Mouse (Mus musculus) intestine, embryonic 14.5 days (tissue): ENCODE results near the gene Lmod3. TPM values are rescaled to one million over a fixed set of nuclear protein-coding genes. Genes with fewer than 3 reads are reported as not detected.

Source experiments
- ATAC-seq: fragments of 200-750 bp; cut with Nextera tagmentation; replicated peaks from 2 replicates; pipeline ENCODE4 v1.8.0; 2017; ENCODE audit warnings: low read depth, moderate number of reproducible peaks, moderate TSS enrichment, moderate library complexity; ENCODE audit not compliant: low FRiP score, low TSS enrichment
- DNase-seq: peaks from one replicate; pipeline ENCODE4 v3.0.0-alpha.2; 2018; ENCODE audit warnings: low spot score
- H3K27ac ChIP-seq: fragments of 300-500 bp; sonication (generic); 2 replicates; pipeline ENCODE4 v1.5.1; 2014; ENCODE audit warnings: low read depth, mild to moderate bottlenecking, control low read depth
- H3K27me3 ChIP-seq: fragments of 300-500 bp; sonication (generic); replicated peaks from 2 replicates; pipeline ENCODE4 v1.6.1; 2014; ENCODE audit warnings: low read length, control low read depth; ENCODE audit not compliant: control insufficient read depth, insufficient read depth
- H3K36me3 ChIP-seq: fragments of 300-500 bp; sonication (generic); 2 replicates; pipeline ENCODE4 v1.6.1; 2014; ENCODE audit warnings: low read length, control low read depth; ENCODE audit not compliant: control insufficient read depth, insufficient read depth
- H3K4me1 ChIP-seq: fragments of 300-500 bp; sonication (generic); replicated peaks from 2 replicates; pipeline ENCODE4 v1.6.1; 2014; ENCODE audit warnings: low read length, control low read depth, mixed read lengths; ENCODE audit not compliant: control insufficient read depth, insufficient read depth
- H3K4me2 ChIP-seq: fragments of 300-500 bp; sonication (generic); 2 replicates; pipeline ENCODE4 v1.6.1; 2014; ENCODE audit warnings: low read length
- H3K4me3 ChIP-seq: fragments of 300-500 bp; sonication (generic); 2 replicates; pipeline ENCODE4 v1.5.1; 2014; ENCODE audit warnings: low read depth, low read length, control low read depth, mixed read lengths
- H3K9ac ChIP-seq: fragments of 300-500 bp; sonication (generic); 2 replicates; pipeline ENCODE4 v1.6.1; 2014; ENCODE audit warnings: mild to moderate bottlenecking, low read length
- H3K9me3 ChIP-seq: fragments of 300-500 bp; sonication (generic); 2 replicates; pipeline ENCODE4 v1.6.1; 2016; ENCODE audit warnings: low read length, control low read depth; ENCODE audit not compliant: control insufficient read depth
- WGBS: fragments of 180-500 bp; shearing (Covaris S2); extraction: QIAGEN DNeasy Blood & Tissue Kit; methylation state at CpG from one replicate; pipeline ENCODE4 v1.1.7; 2014; 5-methylcytosine and 5-hydroxymethylcytosine counted together
- polyA plus RNA-seq: library from polyadenylated mRNA; unstranded; fragments of >200 nt; fragmentation: Nextera tagmentation; extraction: Ambion mirVana; gene quantifications from 2 replicates; pipeline ENCODE4 v1.2.1, GENCODE M21; 2014

Lmod3 gene
- polyA plus RNA-seq: 0.11 TPM in 1 of 2 replicates, not detected in the other

DNA sequence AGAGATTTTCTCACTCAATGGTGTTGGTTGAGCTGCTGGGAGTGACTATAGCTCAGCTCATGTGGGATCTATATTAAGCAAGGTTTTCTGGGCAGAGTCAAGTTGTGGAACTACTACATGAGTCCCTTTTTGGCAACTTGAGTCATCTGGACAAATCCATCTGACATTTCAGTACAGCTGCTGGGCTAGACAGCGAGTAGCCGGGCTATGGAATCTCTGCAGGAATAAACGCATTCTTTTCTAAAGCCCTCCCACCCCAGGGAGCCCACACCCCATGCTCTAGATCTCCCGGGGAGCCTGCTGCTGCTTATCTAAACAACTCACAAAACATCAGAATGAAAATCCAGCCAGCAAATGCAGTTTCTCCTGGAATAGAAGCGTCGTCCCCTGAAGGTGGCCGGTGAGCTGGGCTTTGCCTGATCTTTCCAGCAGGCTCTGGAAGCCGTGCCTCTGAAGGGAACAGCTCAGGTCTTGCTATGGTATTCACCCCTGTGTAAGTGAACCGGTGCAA is at the start of gene Lmod3:
Gene Lmod3, minus strand, starts transcription at position 49 of the 511 bp plus-strand sequence.
- Histone ChIP-seq H3K4me1 (0 out of 2 replicates have a peak, but pooled peaks cover 4% of the 10 kb centered on the region), H3K36me3 (no peaks in the 10 kb centered on the region), H3K9ac (no peak within 1 kb of the TSS), H3K27ac (no peak within 1 kb of the TSS), H3K4me3 (no peak within 1 kb of the TSS), H3K27me3 (no peaks in the 10 kb centered on the region), H3K4me2 (peak within 1 kb of the TSS; percentile 12; the same call in 1 of the 2 replicates), H3K9me3 (no peaks in the 10 kb centered on the region)
- DNase-seq (peak; percentile 52), ATAC-seq (no peak)
- WGBS: 15% methylated on average over 9 of the region's 9 CpGs

DNA sequence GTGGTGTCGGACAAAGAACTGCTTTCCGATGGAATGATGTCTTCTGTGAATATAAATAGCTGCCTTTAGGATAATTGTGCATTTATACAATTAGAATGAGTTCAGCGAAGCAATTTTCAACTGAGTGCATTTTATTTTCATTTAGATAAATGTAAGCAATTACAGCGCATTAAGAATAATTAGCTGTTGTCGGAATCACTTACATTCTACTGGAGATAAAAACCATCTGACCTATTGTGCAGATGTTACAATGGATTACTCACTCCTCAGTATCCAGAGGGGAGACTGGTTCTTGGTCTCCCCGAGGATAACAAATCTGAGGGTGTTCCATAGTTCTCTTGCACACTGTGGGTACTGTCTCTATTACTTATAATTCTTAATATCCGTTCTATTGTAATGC is 49.7 kb upstream of the Lmod3 start:
- WGBS: 80% methylated on average over 7 of the region's 7 CpGs
- H3K4me1 ChIP-seq: no peaks in the 10 kb centered on the region
- no peak overlapping the region for H3K27ac ChIP-seq
- H3K4me3 ChIP-seq: no peak overlapping the region
- H3K4me2 ChIP-seq: no peak overlapping the region
- H3K9ac ChIP-seq: no peak overlapping the region
- ATAC-seq: no peak
- no peaks in the 10 kb centered on the region for H3K27me3 ChIP-seq
- no peak for DNase-seq
- H3K36me3 ChIP-seq: peaks cover 14% of the 10 kb centered on the region; the same call in 1 of the 2 replicates
- H3K9me3 ChIP-seq: no peaks in the 10 kb centered on the region

DNA sequence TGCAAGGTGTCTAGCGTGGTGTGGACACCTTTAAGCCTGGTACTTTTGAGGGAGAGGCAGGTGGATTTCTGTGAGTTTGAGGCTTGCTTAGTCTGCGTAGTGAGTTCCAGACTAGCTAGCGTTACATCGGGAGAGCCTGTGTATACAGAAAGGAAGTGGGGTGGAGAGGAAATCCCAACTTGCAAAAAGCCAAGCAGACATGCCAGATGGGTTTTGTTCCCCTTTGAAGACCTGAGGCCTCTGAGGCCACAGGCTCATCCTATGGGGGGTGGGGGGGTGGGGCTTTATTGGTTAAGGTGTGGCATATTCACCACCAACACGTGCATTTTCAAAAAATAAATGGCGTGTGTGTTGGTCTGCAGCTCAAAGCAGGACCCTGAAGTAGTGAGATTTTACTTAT is 48.1 kb upstream of the Lmod3 start:
- ATAC-seq: no peak
- Histone ChIP-seq H3K4me3 (no peak overlapping the region), H3K27me3 (no peaks in the 10 kb centered on the region), H3K27ac (no peak overlapping the region), H3K4me2 (no peak overlapping the region), H3K4me1 (no peaks in the 10 kb centered on the region), H3K9ac (no peak overlapping the region), H3K9me3 (no peaks in the 10 kb centered on the region), H3K36me3 (peaks cover 18% of the 10 kb centered on the region; the same call in 1 of the 2 replicates)
- 92% methylated on average over 6 of the region's 6 CpGs for WGBS
- peak; percentile 41 for DNase-seq

DNA sequence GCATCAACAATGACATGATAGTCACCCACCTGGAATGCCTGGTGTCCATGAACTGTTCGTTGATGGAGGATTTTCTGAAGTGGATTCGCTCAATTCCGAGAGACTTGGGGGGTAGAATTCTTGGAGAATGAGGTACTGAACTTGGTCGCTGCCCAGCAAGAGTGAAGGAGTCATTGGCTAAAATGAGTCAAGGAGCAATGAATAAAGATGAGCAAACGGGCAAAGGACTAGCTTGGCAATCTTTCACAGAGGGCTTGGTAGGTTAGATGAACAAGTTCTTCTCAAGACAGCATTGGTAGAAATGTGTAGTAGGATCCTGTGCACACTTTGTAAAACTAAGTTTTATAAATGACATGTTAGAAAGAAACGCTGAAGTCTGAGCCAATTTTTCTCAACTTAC is 47.6 kb upstream of the Lmod3 start:
- H3K27ac ChIP-seq: no peak overlapping the region
- no peak overlapping the region for H3K9ac ChIP-seq
- peak; percentile 21 for DNase-seq
- H3K36me3 ChIP-seq: peaks cover 22% of the 10 kb centered on the region; the same call in 1 of the 2 replicates
- H3K27me3 ChIP-seq: no peaks in the 10 kb centered on the region
- ATAC-seq: no peak
- 95% methylated on average over 6 of the region's 6 CpGs for WGBS
- H3K4me2 ChIP-seq: no peak overlapping the region
- no peak overlapping the region for H3K4me3 ChIP-seq
- no peaks in the 10 kb centered on the region for H3K4me1 ChIP-seq
- H3K9me3 ChIP-seq: no peaks in the 10 kb centered on the region

DNA sequence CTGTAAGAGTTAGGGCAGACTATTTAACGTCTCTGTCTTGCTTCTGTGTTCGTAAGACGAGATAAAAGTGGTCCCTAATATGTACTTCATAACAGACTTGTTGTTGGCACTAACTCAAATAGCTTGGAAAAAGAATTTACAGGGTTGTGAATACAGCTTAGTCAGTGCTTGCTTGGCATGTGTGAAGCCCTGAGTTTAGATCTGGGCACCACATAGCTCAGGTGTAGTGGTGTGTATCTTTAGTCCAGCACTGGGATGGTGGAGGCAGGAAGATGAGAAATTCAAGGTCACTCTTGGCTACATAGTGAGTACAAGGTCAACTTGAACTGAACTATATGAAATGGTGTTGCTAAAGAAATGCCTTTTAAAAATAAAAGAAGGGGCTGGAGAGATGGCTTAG is 44.6 kb upstream of the Lmod3 start:
- DNase-seq (no peak), ATAC-seq (no peak)
- WGBS: 88% methylated on average over 3 of the region's 3 CpGs

DNA sequence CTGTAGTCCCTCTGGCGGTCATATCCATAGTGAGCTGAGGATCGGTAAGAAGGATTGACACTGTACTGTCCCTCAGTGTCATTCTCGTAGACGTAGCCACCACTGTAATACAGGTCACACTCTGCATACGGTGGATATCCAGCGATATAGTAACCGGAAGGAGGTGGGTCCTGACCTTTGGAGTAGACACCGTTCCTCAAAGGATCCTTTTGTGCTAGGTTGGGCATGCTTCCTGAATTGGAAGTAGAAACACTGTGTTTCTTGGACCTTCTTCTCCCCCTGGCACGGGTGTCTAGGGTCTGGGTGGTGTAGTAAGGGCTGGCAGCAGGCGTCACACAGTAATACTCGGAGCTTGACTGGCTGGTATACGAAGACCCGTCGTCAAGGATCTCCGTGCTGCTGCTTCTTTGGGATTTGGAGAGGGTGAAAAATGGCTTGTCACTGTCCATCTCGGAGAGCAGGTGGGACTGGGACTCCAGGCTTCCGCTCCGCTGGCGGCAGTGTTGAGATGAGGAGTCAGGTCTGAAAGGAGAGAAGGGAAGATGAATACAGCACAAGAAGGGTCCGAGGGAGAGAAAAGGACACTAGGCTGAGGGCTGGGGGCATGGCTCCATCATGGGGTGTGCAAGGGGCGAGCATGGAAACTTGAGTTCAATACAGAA is 43.4 kb upstream of the Lmod3 start:
- no peaks in the 10 kb centered on the region for H3K27me3 ChIP-seq
- ATAC-seq (no peak), DNase-seq (no peak)
- 92% methylated on average over 21 of the region's 21 CpGs for WGBS
- H3K27ac ChIP-seq: no peak overlapping the region
- H3K36me3 ChIP-seq: peaks cover 19% of the 10 kb centered on the region; the same call in 1 of the 2 replicates
- no peak overlapping the region for H3K9ac ChIP-seq
- H3K9me3 ChIP-seq: no peaks in the 10 kb centered on the region
- H3K4me3 ChIP-seq: no peak overlapping the region
- H3K4me1 ChIP-seq: no peaks in the 10 kb centered on the region
- H3K4me2 ChIP-seq: no peak overlapping the region

More for the DNA sequence above, 44.6 kb upstream of the Lmod3 start:
- no peak overlapping the region for H3K9ac ChIP-seq
- no peak overlapping the region for H3K4me2 ChIP-seq
- no peak overlapping the region for H3K4me3 ChIP-seq
- peaks cover 18% of the 10 kb centered on the region; the same call in 1 of the 2 replicates for H3K36me3 ChIP-seq
- H3K9me3 ChIP-seq: no peaks in the 10 kb centered on the region
- no peaks in the 10 kb centered on the region for H3K27me3 ChIP-seq
- no peaks in the 10 kb centered on the region for H3K4me1 ChIP-seq
- no peak overlapping the region for H3K27ac ChIP-seq

DNA sequence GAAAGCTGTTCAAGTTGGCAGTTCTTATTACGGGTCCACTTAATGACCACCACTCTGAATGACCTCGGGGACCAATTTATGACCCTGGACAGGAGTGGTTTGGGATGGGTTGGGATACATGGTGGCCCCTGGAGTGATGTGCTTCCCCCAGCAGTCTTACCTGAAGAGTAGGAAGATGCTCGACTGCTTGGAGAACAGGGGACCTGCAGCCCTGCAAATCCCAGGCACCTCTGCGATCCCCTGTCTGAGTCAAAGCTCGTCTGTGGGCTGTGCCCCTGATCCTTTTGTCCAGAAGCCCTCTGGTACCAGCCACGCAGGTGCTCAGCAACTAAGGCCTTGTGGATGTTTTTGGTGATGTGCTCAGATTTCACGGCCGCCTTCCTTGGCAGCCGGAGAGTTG is 42.9 kb upstream of the Lmod3 start:
- no peak overlapping the region for H3K27ac ChIP-seq

DNA sequence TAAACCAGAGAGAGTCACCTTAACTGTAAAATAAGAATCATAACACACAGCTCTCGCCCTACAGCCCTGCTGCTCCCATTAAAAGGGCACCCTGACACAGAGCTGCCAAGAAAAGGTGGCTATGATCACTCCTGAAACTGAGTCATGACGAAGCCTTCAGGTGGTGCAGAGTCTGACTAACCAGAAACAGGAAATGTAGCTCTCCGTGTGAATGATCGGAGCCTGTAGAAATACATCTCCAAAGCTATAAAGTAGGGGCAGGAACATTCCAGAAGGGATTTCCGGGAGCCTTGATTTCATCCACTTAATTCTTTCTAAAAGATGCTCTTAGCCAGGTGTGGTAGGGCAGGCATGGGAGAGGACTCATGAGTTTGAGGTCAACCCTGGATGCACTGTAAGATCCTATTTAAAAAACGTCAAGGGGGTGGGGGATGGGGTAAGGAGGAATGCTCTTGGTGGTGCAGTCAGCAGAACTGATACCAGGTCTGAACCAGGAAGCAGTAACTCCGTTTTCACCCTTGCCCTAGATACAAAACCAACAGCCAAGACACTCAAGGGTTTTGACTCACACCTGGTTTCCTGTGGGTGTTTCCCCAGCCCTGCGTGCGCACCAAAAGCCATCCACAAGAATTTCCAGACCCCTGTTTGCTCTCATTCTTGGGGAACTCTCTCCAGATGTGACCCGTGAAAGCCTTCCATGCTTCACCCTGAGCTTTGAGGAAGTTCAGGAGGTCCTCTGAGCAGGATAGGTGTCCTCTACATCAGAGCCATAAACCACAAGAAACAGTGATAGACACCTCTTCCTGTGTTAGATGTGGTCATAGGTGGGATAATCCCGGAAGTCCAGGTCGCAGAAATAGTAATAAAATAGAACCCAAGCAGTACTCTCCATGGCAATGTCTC is 41.4 kb upstream of the Lmod3 start:
- Histone ChIP-seq H3K9me3 (no peaks in the 10 kb centered on the region), H3K4me3 (no peak overlapping the region), H3K9ac (no peak overlapping the region), H3K4me2 (no peak overlapping the region), H3K27me3 (no peaks in the 10 kb centered on the region), H3K4me1 (0 out of 2 replicates have a peak, but pooled peaks cover 7% of the 10 kb centered on the region), H3K36me3 (peaks cover 22% of the 10 kb centered on the region; the same call in 1 of the 2 replicates), H3K27ac (no peak overlapping the region)
- WGBS: 81% methylated on average over 12 of the region's 12 CpGs
- DNase-seq: no peak
- ATAC-seq: 0 out of 2 replicates have a peak, but pooled peaks have one; percentile 15

More for the DNA sequence above, 42.9 kb upstream of the Lmod3 start:
- Histone ChIP-seq H3K27me3 (no peaks in the 10 kb centered on the region), H3K9me3 (no peaks in the 10 kb centered on the region), H3K4me1 (no peaks in the 10 kb centered on the region), H3K4me2 (no peak overlapping the region), H3K9ac (no peak overlapping the region), H3K4me3 (no peak overlapping the region), H3K36me3 (peaks cover 22% of the 10 kb centered on the region; the same call in 1 of the 2 replicates)
- no peak for ATAC-seq
- no peak for DNase-seq
- WGBS: 89% methylated on average over 9 of the region's 9 CpGs
